Mouse (Mus musculus) midbrain, embryonic 10.5 days (tissue): ENCODE measurements around the gene Hcn1. TPM values are rescaled to one million over a fixed set of nuclear protein-coding genes. Genes with fewer than 3 reads are reported as not detected.
"Not testable (repeated sequence)": the region's sequence is repeated elsewhere in the genome, so short reads cannot be mapped to it uniquely, and the experiment has no call there.

Experiments used
- DNase-seq: peaks from one replicate; pipeline ENCODE4 v3.0.0-alpha.2; 2017; ENCODE audit warnings: low spot score
- H3K27ac ChIP-seq: fragments of 300-500 bp; sonication (generic); replicated peaks from 2 replicates; pipeline ENCODE4 v1.5.1; 2016; ENCODE audit warnings: mild to moderate bottlenecking
- H3K27me3 ChIP-seq: fragments of 300-500 bp; sonication (generic); 2 replicates; pipeline ENCODE4 v1.6.1; 2016; ENCODE audit warnings: low read depth, mild to moderate bottlenecking; ENCODE audit not compliant: poor library complexity, severe bottlenecking
- H3K36me3 ChIP-seq: fragments of 300-500 bp; sonication (generic); 2 replicates; pipeline ENCODE4 v1.6.1; 2016; ENCODE audit warnings: mild to moderate bottlenecking, moderate library complexity
- H3K4me1 ChIP-seq: fragments of 300-500 bp; sonication (generic); 2 replicates; pipeline ENCODE4 v1.6.1; 2016
- H3K4me3 ChIP-seq: fragments of 300-500 bp; sonication (generic); 2 replicates; pipeline ENCODE4 v1.5.1; 2016; ENCODE audit warnings: mild to moderate bottlenecking, moderate library complexity
- H3K9me3 ChIP-seq: fragments of 300-500 bp; sonication (generic); replicated peaks from 2 replicates; pipeline ENCODE4 v1.6.1; 2016; ENCODE audit warnings: mild to moderate bottlenecking
- WGBS: fragments of 180-500 bp; shearing (Covaris S2); methylation state at CpG from one replicate; pipeline ENCODE4 v1.1.7; 2016; 5-methylcytosine and 5-hydroxymethylcytosine counted together
- polyA plus RNA-seq: library from polyadenylated mRNA; unstranded; fragments of >200 nt; fragmentation: Nextera tagmentation; extraction: Ambion mirVana; gene quantifications from 2 replicates; pipeline ENCODE4 v1.2.1, GENCODE M21; 2016

The Hcn1 gene
- polyA plus RNA-seq, 1 experiment from 2014 or later: 0.02 TPM

GRCm38 (mm10) chr13:118022891-118023290 is 420.8 kb downstream of the Hcn1 start:
- H3K4me3 ChIP-seq, H3K9me3 ChIP-seq, H3K27ac ChIP-seq, DNase-seq, H3K4me1 ChIP-seq, H3K27me3 ChIP-seq, H3K36me3 ChIP-seq: not testable (repeated sequence)

GRCm38 (mm10) chr13:118023381-118023780 is 421.3 kb downstream of the Hcn1 start:
- Histone ChIP-seq H3K4me3 (no peak overlapping the region), H3K36me3 (no peaks in the 10 kb centered on the region), H3K4me1 (no peaks in the 10 kb centered on the region), H3K27me3 (no peaks in the 10 kb centered on the region), H3K9me3 (no peaks in the 10 kb centered on the region), H3K27ac (no peak overlapping the region)
- 92% methylated on average over 5 of the region's 5 CpGs for WGBS
- no peak for DNase-seq

GRCm38 (mm10) chr13:118026510-118026909 is 424.4 kb downstream of the Hcn1 start:
- DNase-seq: no peak
- Histone ChIP-seq H3K4me1 (no peaks in the 10 kb centered on the region), H3K27ac (no peak overlapping the region), H3K9me3 (no peaks in the 10 kb centered on the region), H3K36me3 (no peaks in the 10 kb centered on the region), H3K4me3 (no peak overlapping the region), H3K27me3 (no peaks in the 10 kb centered on the region)
- WGBS: 90% methylated on average over 2 of the region's 2 CpGs

DNA sequence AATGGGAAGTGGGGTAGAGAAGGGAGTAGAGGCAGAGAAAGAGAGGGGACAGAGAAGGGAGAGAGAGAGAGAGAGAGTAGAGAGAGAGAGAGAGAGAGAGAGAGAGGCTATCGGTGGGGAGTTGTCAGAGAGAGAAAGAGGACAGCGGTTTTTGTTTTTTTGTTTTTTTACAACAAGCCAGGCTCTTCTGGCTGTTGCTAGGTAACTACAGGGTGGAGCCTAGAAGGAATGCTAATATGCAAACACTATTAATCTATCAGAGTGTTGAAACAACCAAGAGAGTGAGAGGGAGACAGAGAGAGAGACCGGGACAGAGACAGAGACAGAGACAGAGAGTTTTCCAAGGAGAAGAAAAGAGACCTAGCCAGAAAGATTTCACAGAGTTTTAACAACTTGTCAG is 425.7 kb downstream of the Hcn1 start:
- H3K4me1 ChIP-seq: no peaks in the 10 kb centered on the region
- DNase-seq: no peak
- WGBS: 69% methylated on average over 3 of the region's 3 CpGs
- H3K9me3 ChIP-seq: no peaks in the 10 kb centered on the region
- H3K27ac ChIP-seq: no peak overlapping the region
- no peaks in the 10 kb centered on the region for H3K36me3 ChIP-seq
- H3K27me3 ChIP-seq: no peaks in the 10 kb centered on the region
- H3K4me3 ChIP-seq: no peak overlapping the region

DNA sequence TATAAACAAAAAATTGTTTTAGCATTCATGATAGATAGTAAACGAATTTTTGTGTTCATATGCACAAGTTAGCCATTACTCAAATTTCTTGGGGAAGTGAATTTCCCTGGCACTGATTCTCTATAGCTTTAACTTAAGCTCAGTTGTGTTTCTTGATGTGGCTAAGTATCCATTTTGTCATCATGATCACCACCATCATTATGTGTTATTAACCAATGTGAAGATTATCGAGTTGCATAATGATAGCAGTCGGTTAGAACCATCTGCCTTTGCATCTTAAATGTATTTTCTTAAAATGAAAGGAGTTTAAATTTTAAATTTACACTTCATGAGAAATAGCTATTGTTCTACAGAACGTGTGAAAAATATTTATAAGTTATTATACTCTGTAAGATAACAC is 426.5 kb downstream of the Hcn1 start:
- Histone ChIP-seq H3K4me3 (no peak overlapping the region), H3K27ac (no peak overlapping the region), H3K9me3 (no peaks in the 10 kb centered on the region), H3K36me3 (no peaks in the 10 kb centered on the region), H3K4me1 (no peaks in the 10 kb centered on the region), H3K27me3 (no peaks in the 10 kb centered on the region)
- 88% methylated on average over 4 of the region's 4 CpGs for WGBS
- DNase-seq: no peak

DNA sequence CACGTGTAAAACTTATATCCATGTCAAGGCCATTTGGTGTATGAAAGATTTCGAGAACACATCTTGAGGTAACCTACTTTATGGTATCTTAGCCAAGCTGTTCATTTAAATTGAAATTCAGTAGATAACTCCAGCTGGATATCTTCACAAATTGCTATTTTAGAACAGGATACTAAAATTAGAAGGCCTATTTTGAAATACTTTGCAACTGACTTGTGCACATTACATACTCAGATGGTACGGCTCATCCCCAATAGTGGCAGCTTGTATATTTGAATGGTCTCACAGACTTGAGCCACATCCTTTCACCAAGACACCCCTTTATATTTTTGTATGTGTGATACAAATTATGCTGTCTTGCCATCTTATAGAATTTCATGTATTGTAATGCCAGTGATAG is 427.5 kb downstream of the Hcn1 start:
- 86% methylated on average over 3 of the region's 3 CpGs for WGBS
- H3K27ac ChIP-seq: no peak overlapping the region
- no peaks in the 10 kb centered on the region for H3K4me1 ChIP-seq
- H3K9me3 ChIP-seq: no peaks in the 10 kb centered on the region
- DNase-seq: no peak
- H3K4me3 ChIP-seq: no peak overlapping the region
- H3K27me3 ChIP-seq: no peaks in the 10 kb centered on the region
- H3K36me3 ChIP-seq: no peaks in the 10 kb centered on the region

GRCm38 (mm10) chr13:118035598-118035997 is 433.5 kb downstream of the Hcn1 start:
- Histone ChIP-seq H3K4me1 (no peaks in the 10 kb centered on the region), H3K9me3 (no peaks in the 10 kb centered on the region), H3K27me3 (no peaks in the 10 kb centered on the region), H3K36me3 (no peaks in the 10 kb centered on the region), H3K4me3 (no peak overlapping the region), H3K27ac (no peak overlapping the region)
- DNase-seq: no peak
- WGBS: 85% methylated on average over 5 of the region's 5 CpGs
